Mouse (Mus musculus) stomach, embryonic 14.5 days (tissue): ENCODE measurements around the gene Rin2. TPM values are rescaled to one million over a fixed set of nuclear protein-coding genes. Genes with fewer than 3 reads are reported as not detected.

Experiments
- ATAC-seq: fragments of 200-750 bp; cut with Nextera tagmentation; 2 replicates; pipeline ENCODE4 v1.8.0; 2017; ENCODE audit warnings: low read depth, moderate TSS enrichment; ENCODE audit not compliant: insufficient number of reproducible peaks, insufficient read depth, low FRiP score
- H3K27ac ChIP-seq: fragments of 300-500 bp; sonication (generic); 2 replicates; pipeline ENCODE4 v1.5.1; 2014; ENCODE audit warnings: mild to moderate bottlenecking, low read length, moderate library complexity, mixed read lengths
- H3K27me3 ChIP-seq: fragments of 300-500 bp; sonication (generic); 2 replicates; pipeline ENCODE4 v1.6.1; 2014; ENCODE audit warnings: low read length, control low read depth, mixed read lengths; ENCODE audit not compliant: control insufficient read depth, insufficient read depth
- H3K36me3 ChIP-seq: fragments of 300-500 bp; sonication (generic); 2 replicates; pipeline ENCODE4 v1.6.1; 2014; ENCODE audit warnings: mild to moderate bottlenecking, control low read depth, low read length, moderate library complexity, mixed read lengths; ENCODE audit not compliant: control insufficient read depth, insufficient read depth
- H3K4me1 ChIP-seq: fragments of 300-500 bp; sonication (generic); 2 replicates; pipeline ENCODE4 v1.6.1; 2014; ENCODE audit warnings: low read length, control low read depth, mixed read lengths; ENCODE audit not compliant: control insufficient read depth, insufficient read depth
- H3K4me2 ChIP-seq: fragments of 300-500 bp; sonication (generic); replicated peaks from 2 replicates; pipeline ENCODE4 v1.6.1; 2014; ENCODE audit warnings: low read depth, low read length, control low read depth
- H3K4me3 ChIP-seq: fragments of 300-500 bp; sonication (generic); 2 replicates; pipeline ENCODE4 v1.5.1; 2014; ENCODE audit warnings: low read depth, low read length, control low read depth
- H3K9ac ChIP-seq: fragments of 300-500 bp; sonication (generic); replicated peaks from 2 replicates; pipeline ENCODE4 v1.6.1; 2014; ENCODE audit warnings: low read depth, mild to moderate bottlenecking, control low read depth, low read length, moderate library complexity, mixed read lengths
- H3K9me3 ChIP-seq: fragments of 300-500 bp; sonication (generic); 2 replicates; pipeline ENCODE4 v1.6.1; 2016; ENCODE audit warnings: low read depth, low read length, control low read depth; ENCODE audit not compliant: control insufficient read depth
- WGBS: fragments of 180-500 bp; shearing (Covaris S2); extraction: QIAGEN DNeasy Blood & Tissue Kit; methylation state at CpG from one replicate; pipeline ENCODE4 v1.1.7; 2014; 5-methylcytosine and 5-hydroxymethylcytosine counted together
- polyA plus RNA-seq: library from polyadenylated mRNA; unstranded; fragments of >200 nt; fragmentation: Nextera tagmentation; extraction: Ambion mirVana; gene quantifications from 2 replicates; pipeline ENCODE4 v1.2.1, GENCODE M21; 2014

Gene Rin2
- polyA plus RNA-seq, 1 experiment from 2014 or later = 38.0 TPM

DNA sequence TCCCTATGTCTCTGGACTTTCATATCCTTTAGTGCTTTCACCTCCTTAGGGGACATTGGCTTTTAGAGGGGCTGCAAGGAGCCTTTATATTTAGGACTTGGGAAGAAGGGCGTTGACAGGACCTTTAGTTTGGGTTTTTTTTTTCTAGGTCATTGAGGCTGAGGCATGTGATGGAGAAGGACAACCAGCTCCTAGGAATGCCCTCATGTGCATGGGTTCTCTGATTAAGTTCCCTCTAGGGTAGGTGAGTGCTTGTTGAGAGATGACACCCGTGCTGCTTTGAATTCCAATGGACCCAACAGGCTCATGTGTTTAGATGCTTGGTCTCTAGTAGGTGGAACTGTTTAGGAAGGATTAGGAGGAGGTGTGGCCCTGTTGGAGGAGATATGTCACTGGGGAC, 1.9 kb downstream of the Rin2 start:
- Histone ChIP-seq H3K4me2 (peak overlapping the region; percentile 88; the same call in 1 of the 2 replicates), H3K9ac (no peak overlapping the region), H3K27ac (no peak overlapping the region), H3K27me3 (no peaks in the 10 kb centered on the region), H3K9me3 (no peaks in the 10 kb centered on the region), H3K4me3 (0 out of 2 replicates have a peak overlapping the region, but pooled peaks have one; percentile 5), H3K36me3 (no peaks in the 10 kb centered on the region), H3K4me1 (0 out of 2 replicates have a peak, but pooled peaks cover 24% of the 10 kb centered on the region)
- WGBS = 78% methylated on average over 2 of the region's 2 CpGs
- ATAC-seq = no peak

DNA sequence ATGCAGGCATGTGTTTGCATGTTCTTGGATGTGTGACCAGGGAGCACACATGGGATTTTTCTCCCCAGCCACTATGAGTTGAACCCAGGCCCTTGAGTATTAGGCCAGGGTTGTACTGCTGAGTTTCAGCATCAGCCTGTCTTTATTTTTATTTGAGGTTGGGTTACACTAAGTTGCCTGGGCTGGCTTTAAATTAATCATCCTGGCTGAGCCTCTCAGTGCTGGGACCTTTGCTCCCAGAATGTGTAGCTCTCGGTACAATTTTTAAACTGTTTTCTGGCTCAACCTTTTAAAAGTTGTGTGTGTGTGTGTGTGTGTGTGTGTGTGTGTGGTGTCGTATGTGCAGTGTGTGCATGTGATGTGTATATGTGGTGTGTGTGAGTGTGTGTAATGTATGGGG, 5.1 kb downstream of the Rin2 start:
- Histone ChIP-seq H3K9me3 (no peaks in the 10 kb centered on the region), H3K27ac (peak overlapping the region; percentile 71; the same call in 1 of the 2 replicates), H3K9ac (no peak overlapping the region), H3K4me3 (no peak overlapping the region), H3K4me1 (peaks cover 40% of the 10 kb centered on the region), H3K27me3 (no peaks in the 10 kb centered on the region), H3K36me3 (no peaks in the 10 kb centered on the region), H3K4me2 (no peak overlapping the region)
- no peak for ATAC-seq
- 41% methylated on average over 2 of the region's 2 CpGs for WGBS

- Histone ChIP-seq H3K36me3 (no peaks in the 10 kb centered on the region), H3K4me1 (peaks cover 40% of the 10 kb centered on the region), H3K9me3 (no peaks in the 10 kb centered on the region), H3K4me3 (no peak overlapping the region), H3K4me2 (no peak overlapping the region), H3K27me3 (no peaks in the 10 kb centered on the region), H3K9ac (no peak overlapping the region), H3K27ac (peak overlapping the region; percentile 71; the same call in 1 of the 2 replicates)
- ATAC-seq = no peak
- 69% methylated on average over 9 of the region's 9 CpGs for WGBS
These were observed 5.7 kb downstream of the Rin2 start for GRCm38 (mm10) chr2:145680762-145681161.

GRCm38 (mm10) chr2:145681626-145682025, 6.6 kb downstream of the Rin2 start:
- H3K4me3 ChIP-seq = no peak overlapping the region
- no peaks in the 10 kb centered on the region for H3K9me3 ChIP-seq
- no peak overlapping the region for H3K4me2 ChIP-seq
- H3K27ac ChIP-seq = peak overlapping the region; percentile 22; the same call in 1 of the 2 replicates
- no peaks in the 10 kb centered on the region for H3K36me3 ChIP-seq
- peaks cover 33% of the 10 kb centered on the region for H3K4me1 ChIP-seq
- WGBS = 53% methylated on average over 4 of the region's 4 CpGs
- ATAC-seq = no peak
- no peak overlapping the region for H3K9ac ChIP-seq
- no peaks in the 10 kb centered on the region for H3K27me3 ChIP-seq

GRCm38 (mm10) chr2:145682924-145683323, 7.9 kb downstream of the Rin2 start:
- ATAC-seq = no peak
- H3K27ac ChIP-seq = no peak overlapping the region; the same call in 1 of the 2 replicates
- H3K4me3 ChIP-seq = no peak overlapping the region
- H3K27me3 ChIP-seq = no peaks in the 10 kb centered on the region
- no peaks in the 10 kb centered on the region for H3K36me3 ChIP-seq
- H3K4me2 ChIP-seq = no peak overlapping the region
- no peaks in the 10 kb centered on the region for H3K9me3 ChIP-seq
- 28% methylated on average over 3 of the region's 3 CpGs for WGBS
- no peak overlapping the region for H3K9ac ChIP-seq
- peaks cover 28% of the 10 kb centered on the region for H3K4me1 ChIP-seq

GRCm38 (mm10) chr2:145683536-145683935, 8.5 kb downstream of the Rin2 start:
- Histone ChIP-seq H3K36me3 (no peaks in the 10 kb centered on the region), H3K4me2 (no peak overlapping the region), H3K4me1 (peaks cover 28% of the 10 kb centered on the region), H3K27me3 (no peaks in the 10 kb centered on the region), H3K4me3 (no peak overlapping the region), H3K27ac (peak overlapping the region; percentile 30; the same call in 1 of the 2 replicates), H3K9me3 (no peaks in the 10 kb centered on the region), H3K9ac (no peak overlapping the region)
- WGBS = 57% methylated on average over 3 of the region's 3 CpGs
- peak; percentile 33; the same call in 1 of the 2 replicates for ATAC-seq

GRCm38 (mm10) chr2:145684151-145684550, 9.1 kb downstream of the Rin2 start:
- Histone ChIP-seq H3K4me3 (no peak overlapping the region), H3K4me1 (peaks cover 28% of the 10 kb centered on the region), H3K27ac (peak overlapping the region; percentile 39; the same call in 1 of the 2 replicates), H3K36me3 (no peaks in the 10 kb centered on the region), H3K27me3 (no peaks in the 10 kb centered on the region), H3K9ac (no peak overlapping the region), H3K4me2 (no peak overlapping the region), H3K9me3 (no peaks in the 10 kb centered on the region)
- ATAC-seq = no peak
- WGBS = 73% methylated on average over 1 of the region's 1 CpGs

- Histone ChIP-seq H3K4me3 (no peak overlapping the region), H3K4me1 (peaks cover 26% of the 10 kb centered on the region), H3K27ac (no peak overlapping the region), H3K9ac (no peak overlapping the region), H3K36me3 (no peaks in the 10 kb centered on the region), H3K4me2 (no peak overlapping the region), H3K9me3 (no peaks in the 10 kb centered on the region), H3K27me3 (no peaks in the 10 kb centered on the region)
- WGBS = 73% methylated on average over 8 of the region's 8 CpGs
- ATAC-seq = no peak
These were observed 9.9 kb downstream of the Rin2 start for GRCm38 (mm10) chr2:145684891-145685290.

GRCm38 (mm10) chr2:145686017-145686416, 11.0 kb downstream of the Rin2 start:
- Histone ChIP-seq H3K27me3 (no peaks in the 10 kb centered on the region), H3K4me2 (no peak overlapping the region)

More at GRCm38 (mm10) chr2:145686017-145686416, 11.0 kb downstream of the Rin2 start:
- Histone ChIP-seq H3K9ac (no peak overlapping the region), H3K36me3 (no peaks in the 10 kb centered on the region), H3K4me1 (peaks cover 23% of the 10 kb centered on the region), H3K4me3 (no peak overlapping the region), H3K27ac (no peak overlapping the region), H3K9me3 (no peaks in the 10 kb centered on the region)
- WGBS = 87% methylated on average over 4 of the region's 4 CpGs
- no peak for ATAC-seq
